Mouse (Mus musculus) right cerebral cortex, postnatal 36 days (tissue): ENCODE data around the gene Rptor.

Source experiments
- DNase-seq, 2 experiments: peaks; one replicate each; pipeline ENCODE4 v3.0.0; 2022; ENCODE audit warnings: low spot score in 2 of 2, mixed read lengths in 1 of 2

Gene Rptor

GRCm38 (mm10) chr11:119783653-119784052 lies 180.9 kb downstream of the Rptor start:
- no peak for DNase-seq

- no peak for DNase-seq
These were observed 182.1 kb downstream of the Rptor start for GRCm38 (mm10) chr11:119784672-119785341.

- DNase-seq = no peak
These were observed 183.1 kb downstream of the Rptor start for GRCm38 (mm10) chr11:119785661-119786384.

- no peak for DNase-seq
These were observed 183.7 kb downstream of the Rptor start for GRCm38 (mm10) chr11:119786385-119786880.

GRCm38 (mm10) chr11:119788488-119788887 lies 185.8 kb downstream of the Rptor start:
- DNase-seq = no peak

GRCm38 (mm10) chr11:119788919-119789713 lies 186.4 kb downstream of the Rptor start:
- DNase-seq = no peak

- DNase-seq = no peak
These were observed 189.3 kb downstream of the Rptor start for GRCm38 (mm10) chr11:119791923-119792564.

- no peak for DNase-seq
These were observed 190.7 kb downstream of the Rptor start for GRCm38 (mm10) chr11:119793378-119793777.

- DNase-seq = no peak
These were observed 191.3 kb downstream of the Rptor start for GRCm38 (mm10) chr11:119794020-119794419.

- peak; percentile 58 to 64 for DNase-seq
These were observed 192.0 kb downstream of the Rptor start for GRCm38 (mm10) chr11:119794671-119795070.

GRCm38 (mm10) chr11:119796406-119796805 lies 193.7 kb downstream of the Rptor start:
- DNase-seq = peak; percentile 70 to 77

- no peak for DNase-seq
These were observed 194.1 kb downstream of the Rptor start for GRCm38 (mm10) chr11:119796846-119797245.

- no peak for DNase-seq
These were observed 196.8 kb downstream of the Rptor start for GRCm38 (mm10) chr11:119799536-119799935.

GRCm38 (mm10) chr11:119801855-119802254 lies 199.2 kb downstream of the Rptor start:
- DNase-seq = no peak

- no peak for DNase-seq
These were observed 200.2 kb downstream of the Rptor start for GRCm38 (mm10) chr11:119802947-119803346.

GRCm38 (mm10) chr11:119804392-119804791 lies 201.7 kb downstream of the Rptor start:
- no peak for DNase-seq

- no peak for DNase-seq
These were observed 202.5 kb downstream of the Rptor start for GRCm38 (mm10) chr11:119805112-119805750.

GRCm38 (mm10) chr11:119806539-119806938 lies 203.8 kb downstream of the Rptor start:
- DNase-seq = no peak

GRCm38 (mm10) chr11:119807431-119808031 lies 204.8 kb downstream of the Rptor start:
- DNase-seq = no peak

- DNase-seq = no peak
These were observed 206.1 kb downstream of the Rptor start for GRCm38 (mm10) chr11:119808647-119809280.
